Mouse (Mus musculus) bone marrow macrophage, adult 2 months (primary cell): ENCODE results near the gene Guk1. TPM values are rescaled to one million over a fixed set of nuclear protein-coding genes. Genes with fewer than 3 reads are reported as not detected.

Experiments
- H3K27ac ChIP-seq: 2 replicates; pipeline ENCODE4 v1.5.1; 2012; ENCODE audit warnings: low read depth, low read length; ENCODE audit not compliant: insufficient read depth
- H3K4me1 ChIP-seq: 2 replicates; pipeline ENCODE4 v1.6.1; 2012; ENCODE audit warnings: low read length; ENCODE audit not compliant: control insufficient read depth, insufficient read depth
- H3K4me3 ChIP-seq: 2 replicates; pipeline ENCODE4 v1.5.1; 2012; ENCODE audit warnings: mild to moderate bottlenecking, low read length, moderate library complexity; ENCODE audit not compliant: insufficient read depth
- CTCF ChIP-seq: IDR thresholded peaks from 2 replicates; pipeline ENCODE4 v1.5.1; 2012; ENCODE audit warnings: low read depth, mild to moderate bottlenecking, low read length, moderate library complexity
- POLR2A ChIP-seq: IDR thresholded peaks from 2 replicates; pipeline ENCODE4 v1.6.1; 2012; ENCODE audit warnings: mild to moderate bottlenecking, low read depth, low read length, borderline replicate concordance
- polyA plus RNA-seq: library from polyadenylated mRNA; stranded (reverse); fragments of >200 nt; gene quantifications from 2 replicates; pipeline ENCODE4 v1.2.4, GENCODE M21; 2012; ENCODE audit not compliant: missing spikeins, insufficient read depth, insufficient read length

Guk1 gene
- polyA plus RNA-seq, 1 experiment = 32.1 TPM

DNA sequence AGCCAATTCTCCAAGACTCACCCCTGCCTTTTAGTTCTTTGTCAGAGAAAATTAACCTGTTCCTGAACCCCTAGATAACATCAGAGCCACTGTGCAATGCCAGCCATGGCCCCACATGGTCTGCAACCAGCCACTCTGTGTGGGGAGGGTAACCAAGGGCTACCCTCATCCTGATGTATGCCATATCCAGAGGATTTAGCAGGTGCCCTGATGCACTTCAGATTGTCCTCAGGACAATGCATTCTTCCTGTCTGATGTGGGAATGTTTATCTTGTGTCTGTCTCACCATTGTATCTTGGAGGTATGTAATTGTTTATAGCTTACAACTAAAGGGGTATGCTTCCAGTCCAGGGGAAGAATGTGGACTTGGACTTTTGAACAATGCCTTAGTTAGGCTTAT is 4.2 kb upstream of the Guk1 start:
- H3K4me1 ChIP-seq = peaks cover 15% of the 10 kb centered on the region
- no peak overlapping the region for H3K27ac ChIP-seq
- TF ChIP-seq CTCF = no peak
- no peak for TF ChIP-seq POLR2A
- H3K4me3 ChIP-seq = no peak overlapping the region

GRCm38 (mm10) chr11:59191231-59192058 is 567 bp downstream of the Guk1 start:
- Histone ChIP-seq H3K27ac (peak overlapping the region; percentile 50), H3K4me1 (peaks cover 3% of the 10 kb centered on the region), H3K4me3 (peak overlapping the region; percentile 82)
- TF ChIP-seq CTCF = no peak
- TF ChIP-seq POLR2A = peak; percentile 87; the same call in 1 of the 2 replicates

GRCm38 (mm10) chr11:59187706-59188105 is 4.3 kb downstream of the Guk1 start:
- peaks cover 3% of the 10 kb centered on the region for H3K4me1 ChIP-seq
- no peak for TF ChIP-seq POLR2A
- no peak for TF ChIP-seq CTCF
- H3K4me3 ChIP-seq = no peak overlapping the region
- H3K27ac ChIP-seq = no peak overlapping the region

DNA sequence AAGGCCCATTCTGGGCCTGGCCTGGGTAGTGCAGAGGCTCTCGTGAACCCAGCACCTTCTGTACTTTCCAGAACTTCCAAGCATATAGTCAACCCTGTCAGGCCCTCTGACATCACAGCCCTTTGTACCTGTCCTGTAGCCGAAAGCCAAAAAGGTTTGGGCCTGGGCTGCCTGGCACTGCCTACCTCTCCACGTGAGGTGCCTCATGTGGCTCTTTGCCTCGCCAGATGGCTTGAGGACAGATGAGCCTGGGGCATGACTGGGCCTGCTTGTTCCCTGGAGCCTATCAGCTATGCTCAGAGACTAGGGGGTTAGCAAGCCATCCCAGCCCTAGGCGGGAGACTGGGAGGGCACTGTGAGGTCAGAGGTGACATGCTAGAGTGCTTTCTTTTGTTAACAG is 6.5 kb downstream of the Guk1 start:
- Histone ChIP-seq H3K4me3 (no peak overlapping the region), H3K4me1 (peaks cover 6% of the 10 kb centered on the region), H3K27ac (no peak overlapping the region)
- no peak for TF ChIP-seq CTCF
- TF ChIP-seq POLR2A = no peak

GRCm38 (mm10) chr11:59183821-59184220 is 8.2 kb downstream of the Guk1 start:
- TF ChIP-seq CTCF (peak; percentile 67), POLR2A (no peak)
- no peak overlapping the region for H3K4me3 ChIP-seq
- peaks cover 9% of the 10 kb centered on the region for H3K4me1 ChIP-seq
- no peak overlapping the region for H3K27ac ChIP-seq

- TF ChIP-seq CTCF = no peak
- TF ChIP-seq POLR2A = no peak
- Histone ChIP-seq H3K27ac (no peak within 1 kb of the TSS), H3K4me1 (peaks cover 9% of the 10 kb centered on the region), H3K4me3 (no peak within 1 kb of the TSS)
These were observed 9.1 kb downstream of the Guk1 start, which contains the start of gene Gjc2 for GRCm38 (mm10) chr11:59182864-59183331. Gene Gjc2 (minus strand): TSS chr11:59183213.

GRCm38 (mm10) chr11:59176921-59177320 is 15.1 kb downstream of the Guk1 start:
- H3K4me1 ChIP-seq = peaks cover 9% of the 10 kb centered on the region
- H3K27ac ChIP-seq = no peak overlapping the region
- no peak overlapping the region for H3K4me3 ChIP-seq
- TF ChIP-seq CTCF (no peak), POLR2A (no peak)

DNA sequence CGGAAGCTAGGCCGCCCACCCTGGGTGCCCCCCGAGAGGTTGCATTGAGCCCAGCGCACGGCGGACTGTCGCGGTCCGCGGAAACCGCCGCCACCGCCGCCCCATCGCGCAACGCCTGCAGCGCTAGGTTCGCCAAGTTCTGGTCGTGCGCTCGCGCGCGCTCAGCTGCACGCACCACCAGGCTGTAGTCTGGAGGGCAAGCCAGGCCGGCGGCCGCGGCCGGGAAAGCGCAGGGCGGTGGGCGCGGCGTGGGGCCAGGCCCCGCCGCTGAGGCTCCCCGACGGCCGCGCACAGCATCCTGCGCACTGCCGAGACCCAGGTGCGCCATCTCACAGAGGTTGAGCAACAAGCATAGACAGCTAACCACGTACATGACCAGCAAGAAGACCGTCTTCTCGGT is 15.5 kb downstream of the Guk1 start:
- Histone ChIP-seq H3K27ac (no peak overlapping the region), H3K4me3 (no peak overlapping the region), H3K4me1 (peaks cover 9% of the 10 kb centered on the region)
- TF ChIP-seq CTCF = no peak
- no peak for TF ChIP-seq POLR2A

DNA sequence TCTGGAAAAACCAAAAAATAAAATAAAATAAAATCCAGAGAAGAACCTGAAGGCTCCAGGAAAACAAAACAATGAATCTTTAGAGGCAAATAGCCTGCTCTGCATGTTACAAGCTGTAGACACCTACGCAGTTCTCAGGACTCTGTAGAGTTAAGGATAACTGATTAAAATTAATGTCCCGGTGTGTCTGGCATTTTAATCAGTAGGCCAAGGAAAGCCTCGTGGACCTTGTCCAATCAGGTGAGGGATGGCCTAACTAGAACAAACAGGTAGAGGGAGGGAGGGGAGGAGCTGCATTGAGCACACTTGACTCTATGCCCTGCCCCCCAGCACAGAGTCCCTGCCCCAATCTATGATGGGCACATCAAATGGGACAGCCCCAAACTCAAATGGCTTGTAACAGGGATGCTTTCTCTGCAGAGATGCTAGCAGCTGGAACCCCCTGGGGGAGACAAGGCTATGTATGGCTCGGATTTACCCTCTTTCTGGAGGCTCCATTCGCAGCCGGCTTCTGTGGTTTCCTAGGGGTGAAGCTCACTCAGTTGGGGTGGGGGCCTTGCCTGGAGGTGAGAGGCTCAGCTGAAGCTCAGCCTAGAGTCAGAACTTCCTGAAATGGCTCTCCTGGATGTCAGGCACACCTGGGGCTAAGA is 17.7 kb downstream of the Guk1 start:
- no peak for TF ChIP-seq POLR2A
- TF ChIP-seq CTCF = no peak
- H3K27ac ChIP-seq = no peak overlapping the region
- H3K4me1 ChIP-seq = peaks cover 3% of the 10 kb centered on the region
- H3K4me3 ChIP-seq = no peak overlapping the region

DNA sequence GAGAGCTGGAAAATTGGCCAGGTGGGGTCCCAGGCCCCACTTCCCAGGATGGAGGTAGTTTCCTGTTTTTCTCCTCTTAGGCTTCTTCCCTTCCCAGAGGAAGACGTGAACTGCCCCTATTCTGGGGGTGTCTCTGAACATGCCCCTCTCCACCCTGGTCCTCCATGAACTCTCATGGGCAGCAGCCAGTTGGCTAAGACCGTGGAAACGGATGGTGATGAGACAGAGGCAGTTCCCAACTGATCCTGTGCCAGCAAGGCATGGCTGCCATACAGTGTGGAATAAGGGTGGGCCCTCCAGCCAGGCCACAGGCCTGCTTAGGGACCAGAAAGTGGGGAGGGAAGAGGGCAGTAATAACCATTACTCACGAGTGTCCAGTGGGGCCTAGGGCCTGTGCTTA is 21.5 kb downstream of the Guk1 start:
- TF ChIP-seq CTCF (no peak), POLR2A (no peak)
- peaks cover 9% of the 10 kb centered on the region for H3K4me1 ChIP-seq
- H3K27ac ChIP-seq = no peak overlapping the region
- no peak overlapping the region for H3K4me3 ChIP-seq
